Mouse (Mus musculus): ENCODE results near the gene Ddc.

GRCm38 (mm10) chr11:11931688-11932087, 33.7 kb upstream of the Ddc start:
- no peak for TF ChIP-seq CTCF (IDR thresholded peaks at IDR 0.05; ENCODE audit: low read depth, low read length)
- TF ChIP-seq POLR2AphosphoS5 (IDR thresholded peaks at IDR 0.05; ENCODE audit: insufficient replicate concordance, low read depth, low read length) = no peak
